Mouse (Mus musculus): ENCODE results near the gene Tas1r3. TPM values are rescaled to one million over a fixed set of nuclear protein-coding genes. Genes with fewer than 3 reads are reported as not detected.

Tas1r3 gene
- total RNA-seq, 1 experiment, result 0.40 TPM

DNA sequence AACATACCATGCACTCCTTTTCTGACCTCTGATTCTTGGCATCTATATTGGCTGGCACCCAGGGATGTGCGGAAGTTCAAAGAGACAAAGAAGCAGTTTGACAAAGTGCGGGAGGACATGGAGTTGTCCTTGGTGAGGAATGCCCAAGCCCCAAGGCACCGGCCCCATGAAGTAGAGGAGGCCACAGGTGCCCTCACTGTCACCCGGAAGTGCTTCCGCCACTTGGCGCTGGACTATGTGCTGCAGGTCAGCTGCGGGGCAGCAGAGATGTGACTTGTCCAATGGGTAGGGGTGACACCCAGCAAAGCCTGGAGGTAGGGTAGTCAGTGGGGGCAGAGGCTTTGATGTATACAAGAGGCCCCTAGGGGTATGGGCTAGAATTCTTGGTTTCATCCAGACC lies 36.2 kb upstream of the Tas1r3 start:
- no peak overlapping the region for H3K9ac ChIP-seq (ENCODE audit: insufficient read depth, low read depth, low read length, poor library complexity, severe bottlenecking)
- H3K9me3 ChIP-seq (ENCODE audit: control insufficient read depth, insufficient read depth, low read depth, low read length), result no peaks in the 10 kb centered on the region
- TF ChIP-seq MAFK (IDR thresholded peaks at IDR 0.05; ENCODE audit: insufficient read depth, low read depth, low read length), result no peak
- TF ChIP-seq CHD2 (IDR thresholded peaks at IDR 0.05; ENCODE audit: low read depth, low read length), result no peak
- no peak for TF ChIP-seq ZC3H11A (IDR thresholded peaks at IDR 0.05; ENCODE audit: borderline replicate concordance, low read depth, low read length)
- no peak for TF ChIP-seq ZNF384 (IDR thresholded peaks at IDR 0.05; ENCODE audit: low read depth, low read length)
- TF ChIP-seq HCFC1 (IDR thresholded peaks at IDR 0.05; ENCODE audit: borderline replicate concordance, insufficient read depth, low read length), result no peak
- DNase-seq (ENCODE audit: low read depth, low spot score), result no peak
- H3K4me1 ChIP-seq (ENCODE audit: control insufficient read depth in 2 of 2, insufficient read depth in 2 of 2, low read length in 2 of 2, poor library complexity in 1 of 2), result peaks cover 0 to 6% of the 10 kb centered on the region in 2 experiments; a peak in 2 of 4 replicates
- peaks cover 32% of the 10 kb centered on the region for H3K36me3 ChIP-seq (ENCODE audit: control insufficient read depth, insufficient read depth, low read length, poor library complexity, severe bottlenecking)
- in situ Hi-C loops (cut with MboI; ENCODE audit: low sequenced_read_pairs in 2 of 2, unreplicated experiment in 2 of 2), result no loop called here
- H3K27ac ChIP-seq (ENCODE audit: insufficient read depth, low read depth, low read length, poor library complexity, severe bottlenecking), result no peak overlapping the region
- H3K4me3 ChIP-seq (ENCODE audit: insufficient read depth in 1 of 2, low read depth in 1 of 2, low read length in 2 of 2, poor library complexity in 1 of 2, severe bottlenecking in 1 of 2), result no peak overlapping the region

DNA sequence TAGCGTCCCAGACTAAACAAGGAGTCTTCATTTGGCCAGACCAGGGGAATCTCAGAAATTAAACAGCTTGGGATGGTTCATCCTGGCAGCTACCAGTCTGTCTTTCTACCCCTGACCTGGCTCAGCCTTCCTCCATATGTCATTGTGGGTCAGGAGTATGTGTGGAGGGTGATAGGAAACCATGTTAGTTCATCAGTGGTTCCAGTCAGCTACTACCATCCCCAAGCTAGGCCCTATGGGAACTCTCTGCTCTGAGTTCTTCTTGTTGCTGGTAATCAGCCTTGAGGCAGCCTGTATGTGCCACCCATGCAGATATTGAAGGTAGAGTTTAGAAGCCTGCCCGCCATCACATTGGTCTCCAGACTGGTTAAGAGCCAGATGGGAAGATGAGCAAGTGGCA lies 35.2 kb upstream of the Tas1r3 start:
- TF ChIP-seq MAFK (IDR thresholded peaks at IDR 0.05; ENCODE audit: insufficient read depth, low read depth, low read length), result no peak
- TF ChIP-seq HCFC1 (IDR thresholded peaks at IDR 0.05; ENCODE audit: borderline replicate concordance, insufficient read depth, low read length), result no peak
- no peak for TF ChIP-seq ZNF384 (IDR thresholded peaks at IDR 0.05; ENCODE audit: low read depth, low read length)
- no peak for TF ChIP-seq CHD2 (IDR thresholded peaks at IDR 0.05; ENCODE audit: low read depth, low read length)
- no peak for TF ChIP-seq ZC3H11A (IDR thresholded peaks at IDR 0.05; ENCODE audit: borderline replicate concordance, low read depth, low read length)
- peaks cover 8 to 13% of the 10 kb centered on the region in 2 experiments for H3K4me1 ChIP-seq (ENCODE audit: control insufficient read depth in 2 of 2, insufficient read depth in 2 of 2, low read length in 2 of 2, poor library complexity in 1 of 2)
- in situ Hi-C loops (cut with MboI; ENCODE audit: low sequenced_read_pairs in 2 of 2, unreplicated experiment in 2 of 2), result no loop called here
- H3K36me3 ChIP-seq (ENCODE audit: control insufficient read depth, insufficient read depth, low read length, poor library complexity, severe bottlenecking), result peaks cover 32% of the 10 kb centered on the region
- H3K9ac ChIP-seq (ENCODE audit: insufficient read depth, low read depth, low read length, poor library complexity, severe bottlenecking), result no peak overlapping the region
- H3K4me3 ChIP-seq (ENCODE audit: insufficient read depth in 1 of 2, low read depth in 1 of 2, low read length in 2 of 2, poor library complexity in 1 of 2, severe bottlenecking in 1 of 2), result no peak overlapping the region
- no peak for DNase-seq (ENCODE audit: low read depth, low spot score)
- no peak overlapping the region for H3K27ac ChIP-seq (ENCODE audit: insufficient read depth, low read depth, low read length, poor library complexity, severe bottlenecking)
- no peaks in the 10 kb centered on the region for H3K9me3 ChIP-seq (ENCODE audit: control insufficient read depth, insufficient read depth, low read depth, low read length)

DNA sequence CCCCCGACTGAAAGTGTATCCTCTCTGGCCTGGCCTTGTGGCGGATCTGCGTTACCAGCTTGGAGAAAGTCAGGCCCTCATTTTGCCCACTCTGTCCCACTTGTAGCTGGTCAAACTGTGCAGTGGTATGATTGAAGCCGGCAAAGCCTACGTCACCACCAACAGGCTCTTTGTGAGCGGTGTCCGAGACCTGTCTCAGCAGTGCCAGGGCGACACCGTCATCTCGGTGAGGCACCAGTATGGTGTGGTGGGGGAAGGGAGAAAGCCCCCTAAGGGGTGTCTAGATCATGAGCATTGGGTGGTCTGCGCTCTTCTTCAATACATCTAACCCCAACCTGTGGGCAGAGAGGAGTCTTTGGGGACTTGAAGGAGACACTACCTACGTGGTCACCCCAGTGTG lies 33.3 kb upstream of the Tas1r3 start:
- no peak for DNase-seq (ENCODE audit: low read depth, low spot score)

DNA sequence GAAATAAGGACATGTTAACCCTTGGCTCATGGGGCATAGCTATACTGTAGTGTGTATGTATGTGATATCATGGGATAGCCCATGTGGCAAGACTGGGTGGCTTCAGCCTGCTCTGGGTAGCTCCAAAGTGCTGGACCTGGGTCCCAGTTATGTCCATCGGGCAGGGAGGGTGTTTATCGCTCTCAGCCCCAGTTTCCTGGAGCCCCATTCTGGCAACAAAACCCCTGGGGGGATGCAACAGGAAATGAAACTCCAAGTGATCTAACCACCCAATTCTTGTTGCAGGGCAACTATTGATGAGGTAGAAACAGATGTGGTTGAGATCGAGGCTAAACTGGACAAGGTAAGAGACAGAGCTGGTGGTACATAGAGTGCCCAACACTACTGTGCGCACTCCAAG lies 32.7 kb upstream of the Tas1r3 start:
- Histone ChIP-seq H3K9me3 (ENCODE audit: control insufficient read depth, insufficient read depth, low read depth, low read length) (no peaks in the 10 kb centered on the region), H3K36me3 (ENCODE audit: control insufficient read depth, insufficient read depth, low read length, poor library complexity, severe bottlenecking) (peaks cover 11% of the 10 kb centered on the region; the same call in 1 of the 2 replicates), H3K27ac (ENCODE audit: insufficient read depth, low read depth, low read length, poor library complexity, severe bottlenecking) (no peak overlapping the region), H3K9ac (ENCODE audit: insufficient read depth, low read depth, low read length, poor library complexity, severe bottlenecking) (no peak overlapping the region), H3K4me1 (ENCODE audit: control insufficient read depth in 2 of 2, insufficient read depth in 2 of 2, low read length in 2 of 2, poor library complexity in 1 of 2) (peaks cover 12 to 14% of the 10 kb centered on the region in 2 experiments), H3K4me3 (ENCODE audit: insufficient read depth in 1 of 2, low read depth in 1 of 2, low read length in 2 of 2, poor library complexity in 1 of 2, severe bottlenecking in 1 of 2) (peak overlapping the region in 1 of 2 experiments; percentile 72; a peak in 1 of 4 replicates)
- DNase-seq (ENCODE audit: low read depth, low spot score), result no peak
- no peak for TF ChIP-seq ZNF384 (IDR thresholded peaks at IDR 0.05; ENCODE audit: low read depth, low read length)
- no peak for TF ChIP-seq HCFC1 (IDR thresholded peaks at IDR 0.05; ENCODE audit: borderline replicate concordance, insufficient read depth, low read length)
- TF ChIP-seq CHD2 (IDR thresholded peaks at IDR 0.05; ENCODE audit: low read depth, low read length), result no peak
- no peak for TF ChIP-seq ZC3H11A (IDR thresholded peaks at IDR 0.05; ENCODE audit: borderline replicate concordance, low read depth, low read length)
- no peak for TF ChIP-seq MAFK (IDR thresholded peaks at IDR 0.05; ENCODE audit: insufficient read depth, low read depth, low read length)
- in situ Hi-C loops (cut with MboI; ENCODE audit: low sequenced_read_pairs in 2 of 2, unreplicated experiment in 2 of 2), result no loop called here

More for the DNA sequence above, 33.3 kb upstream of the Tas1r3 start:
- Histone ChIP-seq H3K4me3 (ENCODE audit: insufficient read depth in 1 of 2, low read depth in 1 of 2, low read length in 2 of 2, poor library complexity in 1 of 2, severe bottlenecking in 1 of 2) (no peak overlapping the region), H3K27ac (ENCODE audit: insufficient read depth, low read depth, low read length, poor library complexity, severe bottlenecking) (no peak overlapping the region), H3K9me3 (ENCODE audit: control insufficient read depth, insufficient read depth, low read depth, low read length) (no peaks in the 10 kb centered on the region), H3K36me3 (ENCODE audit: control insufficient read depth, insufficient read depth, low read length, poor library complexity, severe bottlenecking) (peaks cover 17% of the 10 kb centered on the region), H3K9ac (ENCODE audit: insufficient read depth, low read depth, low read length, poor library complexity, severe bottlenecking) (no peak overlapping the region), H3K4me1 (ENCODE audit: control insufficient read depth in 2 of 2, insufficient read depth in 2 of 2, low read length in 2 of 2, poor library complexity in 1 of 2) (peaks cover 12 to 14% of the 10 kb centered on the region in 2 experiments)
- TF ChIP-seq HCFC1 (IDR thresholded peaks at IDR 0.05; ENCODE audit: borderline replicate concordance, insufficient read depth, low read length) (no peak), MAFK (IDR thresholded peaks at IDR 0.05; ENCODE audit: insufficient read depth, low read depth, low read length) (no peak), CHD2 (IDR thresholded peaks at IDR 0.05; ENCODE audit: low read depth, low read length) (no peak), ZNF384 (IDR thresholded peaks at IDR 0.05; ENCODE audit: low read depth, low read length) (no peak), ZC3H11A (IDR thresholded peaks at IDR 0.05; ENCODE audit: borderline replicate concordance, low read depth, low read length) (no peak)
- in situ Hi-C loops (cut with MboI; ENCODE audit: low sequenced_read_pairs in 2 of 2, unreplicated experiment in 2 of 2), result no loop called here

Measured in ES-E14 (cell line).